Mouse (Mus musculus) inflammation-experienced regulatory T-cells (primary cell): ENCODE data around the gene Atp9a. TPM values are rescaled to one million over a fixed set of nuclear protein-coding genes. Genes with fewer than 3 reads are reported as not detected.

Experiments used
- polyA plus RNA-seq, 2 experiments: library from polyadenylated mRNA; unstranded; fragments of 100-300 nt; shearing (Covaris generic); gene quantifications; one replicate each; pipeline ENCODE4 v1.2.1; 2017

The Atp9a gene
- polyA plus RNA-seq: 10 to 100 TPM; 31.1 to 41.2 TPM

DNA sequence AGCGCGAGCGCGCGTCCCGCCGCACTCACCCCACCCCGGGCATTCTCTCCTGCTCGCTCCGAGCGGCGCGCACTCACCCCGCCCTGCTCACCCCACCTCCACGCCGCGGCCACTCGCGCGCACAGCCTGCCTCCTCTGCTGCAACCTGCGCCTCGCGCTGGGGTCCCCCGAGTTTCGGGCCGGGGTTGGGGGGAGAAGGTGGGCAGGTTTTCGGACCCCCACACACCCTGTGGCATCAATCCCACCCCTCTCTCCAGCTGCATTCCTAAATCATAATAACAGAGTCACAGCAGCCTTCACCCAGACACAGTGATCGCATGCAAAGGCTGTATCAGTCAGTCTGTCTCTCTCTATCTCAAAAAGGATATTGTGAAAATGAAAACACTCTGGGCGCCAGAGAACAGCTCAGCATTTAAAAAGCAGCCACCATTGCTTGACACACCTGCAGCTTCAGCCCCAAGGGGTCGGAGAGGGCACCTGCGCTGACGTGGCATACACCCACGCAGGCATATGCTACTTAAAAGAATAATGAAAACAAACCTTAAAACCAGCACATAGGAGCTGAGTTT, at the start of gene Atp9a:
Atp9a (minus strand) TSS at position 351 of the 569 bp plus-strand sequence.

DNA sequence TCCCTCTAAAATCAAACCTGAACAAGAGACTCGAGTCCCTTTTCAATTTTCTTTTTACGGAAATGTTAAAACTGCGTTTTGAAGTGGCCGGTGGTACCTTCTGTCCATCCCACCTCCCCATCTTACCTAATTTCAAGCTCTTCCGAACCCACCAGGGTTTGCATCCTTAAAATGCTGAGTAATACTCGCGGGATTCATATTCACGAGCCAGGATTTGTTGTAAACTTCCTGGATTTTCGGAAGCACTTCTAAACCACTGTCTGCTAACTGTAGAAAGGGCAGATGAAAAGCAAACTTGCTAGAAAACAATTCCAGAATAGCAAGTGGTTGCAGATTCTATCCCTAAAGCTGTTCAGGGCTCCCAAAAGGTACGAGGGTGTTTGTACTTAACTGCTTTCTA, 25.4 kb upstream of the Atp9a start, which contains the start of gene Sall4:
Sall4 (minus strand) TSS at position 362 of the 400 bp plus-strand sequence.

DNA sequence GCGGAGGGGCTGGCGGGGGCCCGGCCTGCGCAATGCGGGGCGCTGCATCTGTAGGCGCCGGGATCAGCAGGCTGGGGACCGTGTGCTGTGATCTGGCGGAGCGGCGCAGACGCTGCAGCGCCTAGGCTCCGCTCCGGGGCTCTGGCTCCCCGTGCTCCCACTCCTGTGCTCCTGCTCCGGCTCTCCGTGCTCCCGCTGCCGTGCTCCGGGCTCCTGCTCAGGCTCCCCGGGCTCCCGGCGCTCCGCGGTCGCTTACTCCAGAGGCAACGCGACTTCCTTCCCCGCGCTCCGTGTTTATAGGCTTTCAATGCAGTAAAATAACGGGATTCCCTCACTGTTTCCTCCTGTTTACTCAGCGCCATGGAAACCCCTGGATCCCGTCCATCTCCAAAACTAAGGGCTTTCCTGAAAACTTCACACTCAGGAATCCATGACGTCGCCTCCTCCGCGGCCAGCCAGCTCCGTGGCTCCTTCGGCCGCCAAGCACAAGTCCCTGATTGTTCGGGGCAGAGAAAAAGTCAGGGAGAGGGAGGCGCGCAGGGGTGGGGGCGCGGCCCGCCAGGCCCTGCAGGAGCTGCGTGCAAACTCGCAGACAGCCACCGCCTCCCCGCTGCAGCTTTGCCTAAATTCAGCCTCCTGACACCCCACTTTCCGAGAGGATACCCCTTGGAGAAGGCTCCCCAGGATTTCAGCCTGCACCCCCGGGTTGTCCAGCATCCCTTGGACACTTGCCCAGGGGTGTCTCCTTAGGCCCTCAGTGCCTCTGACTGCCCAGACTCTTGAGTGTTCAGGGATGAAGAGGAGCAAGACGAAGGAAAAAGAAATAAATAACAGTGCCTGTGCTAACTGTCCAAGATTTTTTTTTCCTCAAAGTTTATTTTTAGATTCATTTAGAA, 140.5 kb downstream of the Atp9a start, which contains the start of gene Nfatc2:
Nfatc2 (minus strand) TSS at position 167 of the 896 bp plus-strand sequence.

Other genes with a start within 250 kb of the Atp9a start
- gene Nfatc2, start 140.8 kb downstream of the Atp9a start, polyA plus RNA-seq: 10 to 100 TPM; 76.3 to 78.7 TPM
- under 1 TPM in 1 of 2 experiments, not detected in 1; 0.82 TPM for gene Sall4, start 25.5 kb upstream of the Atp9a start, polyA plus RNA-seq
- gene Zfp64, start 213.2 kb upstream of the Atp9a start, polyA plus RNA-seq: 10 to 100 TPM; 32.0 to 37.9 TPM